Mouse (Mus musculus): Measurements from ENCODE around the gene Ypel5. TPM values are rescaled to one million over a fixed set of nuclear protein-coding genes. Genes with fewer than 3 reads are reported as not detected.

Ypel5 gene
- polyA plus RNA-seq, 1 experiment from 2014 or later: 42.7 TPM

GRCm38 (mm10) chr17:72868181-72868580 lies 31.9 kb downstream of the Ypel5 start:
- POLR2A ChIA-PET: no interaction called here
- TF ChIP-seq CTCF (IDR thresholded peaks at IDR 0.05): no peak
- DNase-seq (ENCODE audit: low read depth, low spot score): no peak
- in situ Hi-C loops (cut with MboI; ENCODE audit: low pct_unique_long_range_greater_than_20kb): loop anchor here (25.0 kb wide), 1 partner anchor 1019 kb away; no protein-coding TSS in a partner anchor
- ATAC-seq: no peak
- CTCF ChIA-PET: interaction anchor here (0.8 kb wide), 1 partner anchor 20 kb away, joined by 3 read pairs; no protein-coding TSS in a partner anchor
- no peaks in the 10 kb centered on the region for H3K27me3 ChIP-seq

- no peak for ATAC-seq
Observed at GRCm38 (mm10) chr17:72878979-72879378, 42.7 kb downstream of the Ypel5 start.

GRCm38 (mm10) chr17:72880156-72880555 lies 43.9 kb downstream of the Ypel5 start:
- ChIA-PET POLR2A (no interaction called here), CTCF (no interaction called here)
- no peak for TF ChIP-seq CTCF (IDR thresholded peaks at IDR 0.05)
- peaks cover 6% of the 10 kb centered on the region for H3K27me3 ChIP-seq
- ATAC-seq: no peak
- in situ Hi-C loops (cut with MboI; ENCODE audit: low pct_unique_long_range_greater_than_20kb): no loop called here
- no peak for DNase-seq (ENCODE audit: low read depth, low spot score)

More at GRCm38 (mm10) chr17:72878979-72879378, 42.7 kb downstream of the Ypel5 start:
- TF ChIP-seq CTCF (IDR thresholded peaks at IDR 0.05): no peak
- POLR2A ChIA-PET: no interaction called here
- DNase-seq (ENCODE audit: low read depth, low spot score): no peak
- CTCF ChIA-PET: no interaction called here
- H3K27me3 ChIP-seq: peaks cover 6% of the 10 kb centered on the region
- in situ Hi-C loops (cut with MboI; ENCODE audit: low pct_unique_long_range_greater_than_20kb): loop anchor here (10.0 kb wide), 1 partner anchor 866 kb away; no protein-coding TSS in a partner anchor

GRCm38 (mm10) chr17:72881051-72881450 lies 44.8 kb downstream of the Ypel5 start:
- CTCF ChIA-PET: no interaction called here
- in situ Hi-C loops (cut with MboI; ENCODE audit: low pct_unique_long_range_greater_than_20kb): no loop called here
- no peak for ATAC-seq
- peaks cover 8% of the 10 kb centered on the region for H3K27me3 ChIP-seq
- no peak for DNase-seq (ENCODE audit: low read depth, low spot score)
- TF ChIP-seq CTCF (IDR thresholded peaks at IDR 0.05): no peak
- POLR2A ChIA-PET: no interaction called here

- H3K27me3 ChIP-seq: peaks cover 8% of the 10 kb centered on the region
- in situ Hi-C loops (cut with MboI; ENCODE audit: low pct_unique_long_range_greater_than_20kb): no loop called here
- ATAC-seq (no peak), DNase-seq (ENCODE audit: low read depth, low spot score) (no peak)
- ChIA-PET POLR2A (no interaction called here), CTCF (interaction anchor here (0.9 kb wide), 1 partner anchor 21 kb away, joined by 3 read pairs; no protein-coding TSS in a partner anchor)
- no peak for TF ChIP-seq CTCF (IDR thresholded peaks at IDR 0.05)
Observed at GRCm38 (mm10) chr17:72881804-72882203, 45.6 kb downstream of the Ypel5 start.

GRCm38 (mm10) chr17:72889556-72890397 lies 53.5 kb downstream of the Ypel5 start:
- TF ChIP-seq CTCF (IDR thresholded peaks at IDR 0.05): peak; percentile 76
- DNase-seq (ENCODE audit: low read depth, low spot score) (peak; percentile 13), ATAC-seq (peak; percentile 21)
- ChIA-PET POLR2A (no interaction called here), CTCF (interaction anchor here (0.6 to 1.5 kb wide), 5 partner anchors 18 to 370 kb away, joined by 3 read pairs; no protein-coding TSS in a partner anchor)
- H3K27me3 ChIP-seq: peaks cover 2% of the 10 kb centered on the region
- in situ Hi-C loops (cut with MboI; ENCODE audit: low pct_unique_long_range_greater_than_20kb): loop anchor here (5.0 kb wide), 1 partner anchor 308 kb away; no protein-coding TSS in a partner anchor

GRCm38 (mm10) chr17:72890398-72890898 lies 54.2 kb downstream of the Ypel5 start:
- no peak for TF ChIP-seq CTCF (IDR thresholded peaks at IDR 0.05)
- ATAC-seq (no peak), DNase-seq (ENCODE audit: low read depth, low spot score) (no peak)
- in situ Hi-C loops (cut with MboI; ENCODE audit: low pct_unique_long_range_greater_than_20kb): loop anchor here (5.0 kb wide), 1 partner anchor 307 kb away; no protein-coding TSS in a partner anchor
- POLR2A ChIA-PET: no interaction called here
- CTCF ChIA-PET: interaction anchor here (1.0 to 1.5 kb wide), 2 partner anchors 89 to 118 kb away, joined by 3 read pairs; no protein-coding TSS in a partner anchor
- H3K27me3 ChIP-seq: peaks cover 2% of the 10 kb centered on the region

GRCm38 (mm10) chr17:72891556-72891955 lies 55.3 kb downstream of the Ypel5 start:
- ChIA-PET CTCF (interaction anchor here (1.0 kb wide), 2 partner anchors 117 to 159 kb away, joined by 3 read pairs; no protein-coding TSS in a partner anchor), POLR2A (interaction anchor here (0.6 kb wide), 1 partner anchor 57 kb away, joined by 3 read pairs; no protein-coding TSS in a partner anchor)
- no peak for ATAC-seq
- DNase-seq (ENCODE audit: low read depth, low spot score): no peak
- TF ChIP-seq CTCF (IDR thresholded peaks at IDR 0.05): no peak
- in situ Hi-C loops (cut with MboI; ENCODE audit: low pct_unique_long_range_greater_than_20kb): loop anchor here (5.0 kb wide), 1 partner anchor 306 kb away; no protein-coding TSS in a partner anchor
- no peaks in the 10 kb centered on the region for H3K27me3 ChIP-seq

GRCm38 (mm10) chr17:72895506-72895905 lies 59.3 kb downstream of the Ypel5 start:
- ATAC-seq (no peak), DNase-seq (ENCODE audit: low read depth, low spot score) (no peak)
- CTCF ChIA-PET: no interaction called here
- in situ Hi-C loops (cut with MboI; ENCODE audit: low pct_unique_long_range_greater_than_20kb): no loop called here
- POLR2A ChIA-PET: no interaction called here
- no peak for TF ChIP-seq CTCF (IDR thresholded peaks at IDR 0.05)
- no peaks in the 10 kb centered on the region for H3K27me3 ChIP-seq

- in situ Hi-C loops (cut with MboI; ENCODE audit: low pct_unique_long_range_greater_than_20kb): no loop called here
- no peak for ATAC-seq
- no peak for TF ChIP-seq CTCF (IDR thresholded peaks at IDR 0.05)
- DNase-seq (ENCODE audit: low read depth, low spot score): no peak
- ChIA-PET CTCF (no interaction called here), POLR2A (no interaction called here)
- no peaks in the 10 kb centered on the region for H3K27me3 ChIP-seq
Observed at GRCm38 (mm10) chr17:72897076-72897475, 60.8 kb downstream of the Ypel5 start.

- ChIA-PET POLR2A (no interaction called here), CTCF (no interaction called here)
- no peak for DNase-seq (ENCODE audit: low read depth, low spot score)
- in situ Hi-C loops (cut with MboI; ENCODE audit: low pct_unique_long_range_greater_than_20kb): no loop called here
- TF ChIP-seq CTCF (IDR thresholded peaks at IDR 0.05): no peak
- H3K27me3 ChIP-seq: no peaks in the 10 kb centered on the region
- no peak for ATAC-seq
Observed at GRCm38 (mm10) chr17:72897961-72898360, 61.7 kb downstream of the Ypel5 start.

All from Patski (cell line).